Mouse (Mus musculus): ENCODE results near the gene Pex26. TPM values are rescaled to one million over a fixed set of nuclear protein-coding genes. Genes with fewer than 3 reads are reported as not detected.

Pex26 gene
- polyA plus RNA-seq, 1 experiment from 2014 or later = 10.8 TPM

- Histone ChIP-seq H3K36me3 (no peaks in the 10 kb centered on the region), H3K4me1 (peaks cover 19% of the 10 kb centered on the region), H3K9ac (0 out of 2 replicates have a peak overlapping the region, but pooled peaks have one; percentile 60), H3K9me3 (peaks cover 4% of the 10 kb centered on the region; the same call in 1 of the 2 replicates), H3K4me2 (peak overlapping the region; percentile 80; the same call in 1 of the 2 replicates), H3K4me3 (peak overlapping the region; percentile 43; the same call in 1 of the 2 replicates), H3K27ac (no peak overlapping the region), H3K27me3 (peaks cover 37% of the 10 kb centered on the region)
- WGBS = 7% methylated on average over 4 of the region's 5 CpGs
- ATAC-seq (ENCODE audit: insufficient number of reproducible peaks, insufficient read depth, low FRiP score, low TSS enrichment, low read depth) = no peak
These were observed 28.3 kb downstream of the Pex26 start for GRCm38 (mm10) chr6:121211743-121212142.

- no peak for ATAC-seq (ENCODE audit: insufficient number of reproducible peaks, insufficient read depth, low FRiP score, low TSS enrichment, low read depth)
- 62% methylated on average over 4 of the region's 4 CpGs for WGBS
These were observed 29.5 kb downstream of the Pex26 start for GRCm38 (mm10) chr6:121212988-121213387.

GRCm38 (mm10) chr6:121214221-121214620 is 30.8 kb downstream of the Pex26 start:
- ATAC-seq (ENCODE audit: insufficient number of reproducible peaks, insufficient read depth, low FRiP score, low TSS enrichment, low read depth) = no peak
- no peak overlapping the region for H3K4me3 ChIP-seq
- H3K9me3 ChIP-seq = no peaks in the 10 kb centered on the region
- H3K27me3 ChIP-seq = peaks cover 34% of the 10 kb centered on the region
- H3K36me3 ChIP-seq = no peaks in the 10 kb centered on the region
- no peak overlapping the region for H3K27ac ChIP-seq
- H3K9ac ChIP-seq = no peak overlapping the region
- no peak overlapping the region for H3K4me2 ChIP-seq
- H3K4me1 ChIP-seq = peaks cover 19% of the 10 kb centered on the region
- WGBS = 81% methylated on average over 5 of the region's 5 CpGs

More at GRCm38 (mm10) chr6:121212988-121213387, 29.5 kb downstream of the Pex26 start:
- Histone ChIP-seq H3K4me1 (peaks cover 19% of the 10 kb centered on the region), H3K9ac (no peak overlapping the region), H3K27me3 (peaks cover 37% of the 10 kb centered on the region), H3K27ac (no peak overlapping the region), H3K9me3 (peaks cover 3% of the 10 kb centered on the region; the same call in 1 of the 2 replicates), H3K4me2 (no peak overlapping the region), H3K4me3 (no peak overlapping the region), H3K36me3 (no peaks in the 10 kb centered on the region)

DNA sequence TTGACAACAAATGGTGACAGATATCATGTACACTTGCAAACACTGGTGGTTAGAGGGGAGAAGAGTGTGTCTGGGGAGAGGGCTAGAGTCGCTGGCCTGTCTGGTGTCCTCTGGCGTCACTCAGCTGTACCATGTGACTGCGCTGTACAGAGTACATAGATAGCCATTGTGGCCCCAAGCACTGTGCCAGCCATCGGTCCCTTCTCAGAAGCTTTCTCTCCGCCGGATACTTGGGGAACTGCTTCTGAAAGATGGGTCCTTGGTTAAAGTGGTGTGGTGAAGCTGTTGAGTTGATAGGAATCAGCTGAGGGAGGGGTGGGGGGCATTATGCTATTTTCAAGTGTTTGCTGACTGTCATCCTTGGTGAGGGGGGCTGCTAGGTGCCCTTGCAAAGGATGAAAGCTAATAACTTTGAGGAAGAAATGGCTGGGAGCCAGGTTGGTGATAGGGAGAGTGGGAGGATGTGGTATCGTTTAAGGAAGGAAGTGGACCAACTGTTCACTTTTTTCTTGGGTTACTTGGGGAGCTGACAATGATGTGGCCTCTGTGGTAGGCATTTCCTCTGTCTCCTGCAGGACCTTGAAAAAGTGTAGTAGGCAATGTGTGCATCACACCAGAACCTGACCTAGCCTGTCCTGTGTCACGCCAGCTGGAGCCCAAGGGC is 31.3 kb downstream of the Pex26 start:
- Histone ChIP-seq H3K27ac (no peak overlapping the region), H3K4me1 (peaks cover 19% of the 10 kb centered on the region), H3K9me3 (no peaks in the 10 kb centered on the region), H3K36me3 (no peaks in the 10 kb centered on the region), H3K9ac (no peak overlapping the region), H3K27me3 (peaks cover 28% of the 10 kb centered on the region), H3K4me3 (no peak overlapping the region), H3K4me2 (no peak overlapping the region)
- no peak for ATAC-seq (ENCODE audit: insufficient number of reproducible peaks, insufficient read depth, low FRiP score, low TSS enrichment, low read depth)
- WGBS = 84% methylated on average over 8 of the region's 8 CpGs

- 80% methylated on average over 5 of the region's 5 CpGs for WGBS
- no peak overlapping the region for H3K9ac ChIP-seq
- peaks cover 23% of the 10 kb centered on the region for H3K27me3 ChIP-seq
- H3K4me3 ChIP-seq = no peak overlapping the region
- H3K27ac ChIP-seq = no peak overlapping the region
- peaks cover 16% of the 10 kb centered on the region for H3K4me1 ChIP-seq
- no peaks in the 10 kb centered on the region for H3K36me3 ChIP-seq
- no peak overlapping the region for H3K4me2 ChIP-seq
- no peaks in the 10 kb centered on the region for H3K9me3 ChIP-seq
- ATAC-seq (ENCODE audit: insufficient number of reproducible peaks, insufficient read depth, low FRiP score, low TSS enrichment, low read depth) = no peak
These were observed 31.9 kb downstream of the Pex26 start for GRCm38 (mm10) chr6:121215336-121215735.

DNA sequence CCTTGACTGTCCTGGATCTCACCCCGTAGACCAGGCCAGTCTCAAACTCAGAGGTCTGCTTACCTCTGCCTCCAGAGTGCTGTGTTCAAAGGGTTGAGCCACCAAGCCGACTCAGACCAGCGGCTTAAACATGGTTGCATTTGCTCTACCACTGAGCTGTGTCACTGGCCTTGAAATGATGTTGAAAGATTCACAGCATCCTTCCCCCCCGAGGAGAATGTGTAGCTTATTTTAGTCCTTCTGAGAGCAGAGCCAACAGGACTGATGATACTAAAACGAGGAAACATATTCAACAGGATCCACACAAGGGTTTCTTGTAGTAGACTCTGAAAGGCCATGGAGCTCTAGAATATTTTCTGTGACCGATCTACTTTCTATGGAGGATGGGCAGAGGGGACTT is 32.4 kb downstream of the Pex26 start:
- Histone ChIP-seq H3K4me2 (no peak overlapping the region), H3K9ac (no peak overlapping the region), H3K27me3 (peaks cover 17% of the 10 kb centered on the region), H3K4me3 (no peak overlapping the region), H3K9me3 (no peaks in the 10 kb centered on the region), H3K4me1 (peaks cover 11% of the 10 kb centered on the region), H3K36me3 (no peaks in the 10 kb centered on the region), H3K27ac (no peak overlapping the region)
- no peak for ATAC-seq (ENCODE audit: insufficient number of reproducible peaks, insufficient read depth, low FRiP score, low TSS enrichment, low read depth)
- 86% methylated on average over 6 of the region's 6 CpGs for WGBS

DNA sequence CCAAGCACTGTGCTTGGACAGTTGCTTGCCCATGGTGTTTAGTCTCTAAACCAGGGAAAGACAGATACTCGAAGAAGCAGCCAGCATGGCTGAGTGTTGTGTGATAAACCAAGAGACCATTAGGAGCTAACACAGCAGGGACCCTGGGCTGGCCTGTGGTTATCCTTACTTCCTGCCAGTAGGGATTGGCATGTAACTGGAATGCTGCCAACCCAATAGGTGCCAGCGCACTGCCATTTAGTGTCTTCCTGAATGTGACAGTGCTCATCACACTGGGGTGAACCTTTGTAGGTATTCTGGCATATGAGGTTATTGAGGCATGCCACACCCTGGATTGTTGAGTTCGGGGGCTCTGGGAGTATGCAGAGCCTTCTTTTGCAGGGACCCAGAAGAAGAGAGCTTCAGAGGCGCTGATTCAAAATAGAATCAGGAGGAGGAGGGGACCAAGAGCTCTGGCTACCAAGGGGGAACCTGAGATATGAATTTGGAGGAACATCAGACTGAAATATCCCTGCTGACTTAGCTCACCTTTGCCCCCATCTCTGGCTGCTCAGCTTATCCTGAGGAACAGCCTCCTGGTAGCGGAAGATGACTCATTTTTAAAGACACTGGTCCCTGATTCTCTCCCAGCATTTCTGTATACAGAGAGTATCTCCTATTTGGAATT is 33.3 kb downstream of the Pex26 start:
- no peak overlapping the region for H3K9ac ChIP-seq
- no peaks in the 10 kb centered on the region for H3K9me3 ChIP-seq
- no peak overlapping the region for H3K4me2 ChIP-seq
- H3K4me3 ChIP-seq = no peak overlapping the region
- H3K27me3 ChIP-seq = peaks cover 9% of the 10 kb centered on the region
- 84% methylated on average over 5 of the region's 5 CpGs for WGBS
- peaks cover 2% of the 10 kb centered on the region; the same call in 1 of the 2 replicates for H3K4me1 ChIP-seq
- H3K36me3 ChIP-seq = no peaks in the 10 kb centered on the region
- no peak for ATAC-seq (ENCODE audit: insufficient number of reproducible peaks, insufficient read depth, low FRiP score, low TSS enrichment, low read depth)
- H3K27ac ChIP-seq = no peak overlapping the region

- H3K4me3 ChIP-seq = no peak overlapping the region
- H3K4me1 ChIP-seq = no peaks in the 10 kb centered on the region
- H3K9me3 ChIP-seq = no peaks in the 10 kb centered on the region
- H3K9ac ChIP-seq = no peak overlapping the region
- H3K27ac ChIP-seq = no peak overlapping the region
- WGBS = 82% methylated on average over 7 of the region's 7 CpGs
- no peak overlapping the region for H3K4me2 ChIP-seq
- no peaks in the 10 kb centered on the region for H3K36me3 ChIP-seq
- H3K27me3 ChIP-seq = no peaks in the 10 kb centered on the region
- no peak; the same call in 1 of the 2 replicates for ATAC-seq (ENCODE audit: insufficient number of reproducible peaks, insufficient read depth, low FRiP score, low TSS enrichment, low read depth)
These were observed 34.5 kb downstream of the Pex26 start for GRCm38 (mm10) chr6:121218002-121218401.

DNA sequence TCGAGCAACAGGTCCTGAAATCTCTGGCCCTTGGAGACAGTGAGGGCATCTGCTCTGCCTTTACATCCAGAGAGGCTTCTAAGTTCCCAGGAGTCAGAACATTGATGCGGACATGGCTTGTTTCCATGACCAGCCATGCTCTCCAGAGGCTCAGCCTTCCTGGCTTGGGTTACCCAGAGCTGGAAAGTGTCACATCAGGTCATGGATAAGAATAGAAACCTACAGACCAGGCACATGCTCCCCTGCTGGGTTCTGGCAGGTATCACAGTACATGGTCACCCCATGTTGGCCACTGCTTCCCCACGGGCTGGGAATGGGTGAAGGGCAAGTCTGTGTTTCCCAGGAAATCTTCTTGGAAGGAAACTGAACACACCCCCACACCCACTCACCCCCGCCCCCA is 35.9 kb downstream of the Pex26 start:
- WGBS = 79% methylated on average over 4 of the region's 4 CpGs
- H3K4me1 ChIP-seq = no peaks in the 10 kb centered on the region
- ATAC-seq (ENCODE audit: insufficient number of reproducible peaks, insufficient read depth, low FRiP score, low TSS enrichment, low read depth) = no peak
- H3K9me3 ChIP-seq = no peaks in the 10 kb centered on the region
- no peak overlapping the region for H3K4me2 ChIP-seq
- H3K4me3 ChIP-seq = no peak overlapping the region
- no peak overlapping the region for H3K27ac ChIP-seq
- no peak overlapping the region for H3K9ac ChIP-seq
- no peaks in the 10 kb centered on the region for H3K36me3 ChIP-seq
- H3K27me3 ChIP-seq = no peaks in the 10 kb centered on the region

DNA sequence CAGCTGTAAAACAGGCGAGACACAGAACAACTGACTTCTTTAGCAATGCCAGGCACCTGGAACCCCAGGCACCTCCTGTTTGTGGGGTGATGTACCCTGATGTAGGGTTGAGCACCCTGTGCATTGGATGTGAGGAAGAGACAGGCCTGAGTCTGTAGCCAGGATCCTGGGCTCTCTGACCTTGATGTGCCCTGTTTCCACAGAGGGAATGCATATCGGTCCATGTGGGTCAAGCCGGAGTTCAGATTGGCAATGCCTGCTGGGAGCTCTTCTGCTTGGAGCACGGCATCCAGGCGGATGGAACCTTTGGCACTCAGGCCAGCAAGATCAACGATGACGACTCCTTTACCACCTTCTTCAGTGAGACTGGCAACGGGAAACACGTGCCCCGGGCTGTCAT is 36.7 kb downstream of the Pex26 start:
- no peak for ATAC-seq (ENCODE audit: insufficient number of reproducible peaks, insufficient read depth, low FRiP score, low TSS enrichment, low read depth)
- no peak overlapping the region for H3K9ac ChIP-seq
- no peak overlapping the region for H3K4me2 ChIP-seq
- no peaks in the 10 kb centered on the region for H3K9me3 ChIP-seq
- no peaks in the 10 kb centered on the region for H3K4me1 ChIP-seq
- H3K4me3 ChIP-seq = no peak overlapping the region
- WGBS = 87% methylated on average over 10 of the region's 10 CpGs
- H3K27ac ChIP-seq = no peak overlapping the region
- H3K27me3 ChIP-seq = no peaks in the 10 kb centered on the region
- H3K36me3 ChIP-seq = no peaks in the 10 kb centered on the region

- Histone ChIP-seq H3K9ac (no peak overlapping the region), H3K27me3 (no peaks in the 10 kb centered on the region), H3K4me1 (no peaks in the 10 kb centered on the region), H3K4me3 (no peak overlapping the region), H3K4me2 (no peak overlapping the region), H3K9me3 (no peaks in the 10 kb centered on the region), H3K27ac (no peak overlapping the region), H3K36me3 (no peaks in the 10 kb centered on the region)
- no peak for ATAC-seq (ENCODE audit: insufficient number of reproducible peaks, insufficient read depth, low FRiP score, low TSS enrichment, low read depth)
- 83% methylated on average over 8 of the region's 8 CpGs for WGBS
These were observed 38.6 kb downstream of the Pex26 start for GRCm38 (mm10) chr6:121221876-121222597.

All from embryonic facial prominence, embryonic 13.5 days (tissue).